ENCODE assay signal across 8 mouse cellular contexts in the genomic region with DNA sequence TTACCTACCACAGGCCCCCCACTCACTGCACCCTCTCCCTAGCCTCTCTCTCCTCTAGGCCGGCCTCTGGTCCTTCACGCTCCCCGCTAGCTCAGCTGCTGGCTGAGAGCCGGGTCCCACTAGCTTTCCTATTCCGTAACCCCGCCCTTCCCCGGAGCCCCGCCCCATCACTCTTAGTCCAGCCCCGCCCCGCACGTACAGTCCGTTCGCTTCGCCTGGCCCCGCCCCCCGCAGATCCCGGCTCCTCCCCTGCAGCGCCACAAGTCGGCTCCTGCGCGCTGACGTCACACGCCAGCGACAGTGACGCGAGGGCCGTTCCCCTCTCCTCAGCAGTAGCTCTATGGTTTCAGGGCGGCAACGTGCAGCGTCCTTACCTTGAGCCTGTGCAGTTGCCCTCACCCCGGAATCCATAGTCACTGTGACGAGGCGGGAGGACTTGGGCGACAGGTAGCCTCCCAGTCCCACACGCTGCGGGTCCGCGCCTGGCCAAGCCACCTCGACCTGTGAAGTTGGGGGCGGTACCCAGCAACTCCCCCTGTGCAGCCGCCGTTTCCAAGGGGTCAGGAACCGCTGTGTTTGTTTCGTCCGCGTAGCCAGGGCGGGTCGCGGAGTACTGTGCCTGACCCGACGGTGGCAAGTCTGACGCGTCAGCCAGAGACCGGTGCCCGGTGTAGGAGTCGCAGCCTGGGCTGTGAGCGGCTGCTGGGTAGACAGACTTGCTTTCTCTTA. TPM values are rescaled to one million over a fixed set of nuclear protein-coding genes. Genes with fewer than 3 reads are reported as not detected.
DNase-seq lines count a peak whose midpoint lies in the region; ATAC-seq lines count a peak whose summit lies in the region.

Gene Nek1, plus strand, starts transcription at position 286 of the 729 bp plus-strand sequence.

- intact Hi-C loops in gastrocnemius, postnatal 14 days (cut with DNase I; ENCODE audit: low total_unique reads), result no loop called here
- intact Hi-C loops in left cerebral cortex, postnatal 10 days (cut with DNase I), result no loop called here

- DNase-seq in adrenal gland, adult (ENCODE audit: inconsistent age in 2 of 2, low spot score in 1 of 2), result peak; percentile 98 to 99
- DNase-seq in embryo, embryonic 10.5 days (ENCODE audit: low spot score), result peak; percentile 97
- DNase-seq in gastrocnemius, postnatal 14 days, result peak; percentile 99
- DNase-seq in left cerebral cortex, postnatal 10 days (ENCODE audit: extremely low spot score in 1 of 2, low spot score in 2 of 2), result peak; percentile 96 to 99
- peak; percentile 98 for DNase-seq in right cerebral cortex, postnatal 25 days
- peak; percentile 95 to 98 for DNase-seq in urinary bladder, postnatal 4 days (ENCODE audit: low spot score in 2 of 2)

- ATAC-seq in inflammation-experienced regulatory T-cells, adult 6 months, result peak; percentile 92
- peak; percentile 92 for ATAC-seq in megakaryocyte-erythroid progenitor cell, adult 5-6 weeks (replicated peaks; ENCODE audit: low FRiP score, low TSS enrichment, poor library complexity, severe bottlenecking)

RNA-seq across cellular contexts. Expression of gene Nek1, which starts in this region (rescaled TPM):
- total RNA-seq in gastrocnemius, postnatal 14 days (2021), result 1 to 10 TPM; 4.0 to 5.8 TPM
- 1 to 10 TPM; 5.5 to 7.3 (median 5.7) TPM for polyA plus RNA-seq in inflammation-experienced regulatory T-cells, adult 6 months (2017; shearing (Covaris generic))
- total RNA-seq in left cerebral cortex, postnatal 10 days (2021), result 10 to 100 TPM; 27.0 to 27.5 TPM
- total RNA-seq in megakaryocyte-erythroid progenitor cell, adult 5-6 weeks (2014; fragmentation: Nextera tagmentation), result 23.0 and 23.9 TPM in 2 replicates
- 23.8 and 29.0 TPM in 2 replicates for total RNA-seq in megakaryocyte-erythroid progenitor cell, adult 5-6 weeks (2017)

Comparison
In these comparisons a context has a peak if more than half of its experiments do, and no peak if none do; other contexts are left out.
1. Peak in every context shown above with its lines: DNase-seq and ATAC-seq.